Mouse (Mus musculus) gastrocnemius, postnatal 4 days (tissue): ENCODE measurements around the gene Os9. TPM values are rescaled to one million over a fixed set of nuclear protein-coding genes. Genes with fewer than 3 reads are reported as not detected.
"Not testable (repeated sequence)": the region's sequence is repeated elsewhere in the genome, so short reads cannot be mapped to it uniquely, and the experiment has no call there.

Experiments
- DNase-seq, 2 experiments: peaks; one replicate each; pipeline ENCODE4 v3.0.0; 2021 to 2022; ENCODE audit warnings: low spot score in 2 of 2, mixed read lengths in 2 of 2
- long read RNA-seq, 2 experiments: library from polyadenylated mRNA; stranded (forward); transcript quantifications; one replicate each; pipeline ENCODE4 v2.0.0; 2021
- total RNA-seq, 2 experiments: library from RNA; stranded (reverse); gene quantifications; 2 replicates each; pipeline ENCODE4 v1.2.3; 2021

Gene Os9
- 10 to 100 TPM; 42.6 to 42.8 TPM for total RNA-seq
- long read RNA-seq, experiment 1, transcript Os9-202 (15 exons, 2,627 nt): minor isoform, 35 of 90 reads
- long read RNA-seq, experiment 1, transcript Os9-201 (14 exons, 2,458 nt): major isoform, 43 of 90 reads
- long read RNA-seq, experiment 1, partial matches to known transcripts: 6 of 90 reads
- long read RNA-seq, experiment 1, other reads (novel, unspliced or antisense): 6 of 90 reads
- long read RNA-seq, experiment 2, transcript Os9-201 (14 exons, 2,458 nt): major isoform, 56 of 117 reads
- long read RNA-seq, experiment 2, transcript Os9-202 (15 exons, 2,627 nt): minor isoform, 43 of 117 reads
- long read RNA-seq, experiment 2, partial matches to known transcripts: 10 of 117 reads
- long read RNA-seq, experiment 2, other reads (novel, unspliced or antisense): 8 of 117 reads

GRCm38 (mm10) chr10:127121066-127121477 lies at the start of gene Os9:
Os9 (minus strand) TSS chr10:127121131.
- DNase-seq: peak; percentile 90 to 96

- no peak for DNase-seq
Measured at GRCm38 (mm10) chr10:127170002-127170401, 49.1 kb upstream of the Os9 start.

- DNase-seq: no peak
Measured at GRCm38 (mm10) chr10:127167614-127168192, 46.8 kb upstream of the Os9 start.

GRCm38 (mm10) chr10:127166771-127167613 lies 46.1 kb upstream of the Os9 start:
- DNase-seq: no peak

- DNase-seq: no peak
Measured at GRCm38 (mm10) chr10:127166404-127166715, 45.4 kb upstream of the Os9 start.

GRCm38 (mm10) chr10:127165654-127166403 lies 44.9 kb upstream of the Os9 start:
- no peak for DNase-seq

GRCm38 (mm10) chr10:127165354-127165653 lies 44.4 kb upstream of the Os9 start:
- no peak for DNase-seq

GRCm38 (mm10) chr10:127164631-127165353 lies 43.9 kb upstream of the Os9 start, which contains the start of gene B4galnt1:
B4galnt1 (plus strand) TSS chr10:127165225.
- DNase-seq: peak; percentile 57 to 75

GRCm38 (mm10) chr10:127164190-127164589 lies 43.3 kb upstream of the Os9 start:
- DNase-seq: no peak

GRCm38 (mm10) chr10:127162771-127163261 lies 41.9 kb upstream of the Os9 start:
- not testable (repeated sequence) for DNase-seq

GRCm38 (mm10) chr10:127160728-127161127 lies 39.8 kb upstream of the Os9 start:
- DNase-seq: no peak

GRCm38 (mm10) chr10:127160081-127160480 lies 39.1 kb upstream of the Os9 start:
- no peak for DNase-seq

- no peak for DNase-seq
Measured at GRCm38 (mm10) chr10:127158471-127158870, 37.5 kb upstream of the Os9 start.

- DNase-seq: no peak
Measured at GRCm38 (mm10) chr10:127156511-127156910, 35.6 kb upstream of the Os9 start.

GRCm38 (mm10) chr10:127156089-127156488 lies 35.2 kb upstream of the Os9 start:
- DNase-seq: no peak

- DNase-seq: no peak
Measured at GRCm38 (mm10) chr10:127154652-127155051, 33.7 kb upstream of the Os9 start.

GRCm38 (mm10) chr10:127154241-127154640 lies 33.3 kb upstream of the Os9 start:
- DNase-seq: no peak

- DNase-seq: no peak
Measured at GRCm38 (mm10) chr10:127153323-127153722, 32.4 kb upstream of the Os9 start.

GRCm38 (mm10) chr10:127152556-127152955 lies 31.6 kb upstream of the Os9 start:
- not testable (repeated sequence) for DNase-seq

- DNase-seq: not testable (repeated sequence)
Measured at GRCm38 (mm10) chr10:127151233-127151632, 30.3 kb upstream of the Os9 start.
